Mouse (Mus musculus) intestine, embryonic 14.5 days (tissue): ENCODE results near the gene Furin. TPM values are rescaled to one million over a fixed set of nuclear protein-coding genes. Genes with fewer than 3 reads are reported as not detected.

ENCODE experiments used
- ATAC-seq: fragments of 200-750 bp; cut with Nextera tagmentation; replicated peaks from 2 replicates; pipeline ENCODE4 v1.8.0; 2017; ENCODE audit warnings: low read depth, moderate number of reproducible peaks, moderate TSS enrichment, moderate library complexity; ENCODE audit not compliant: low FRiP score, low TSS enrichment
- DNase-seq: peaks from one replicate; pipeline ENCODE4 v3.0.0-alpha.2; 2018; ENCODE audit warnings: low spot score
- H3K27ac ChIP-seq: fragments of 300-500 bp; sonication (generic); 2 replicates; pipeline ENCODE4 v1.5.1; 2014; ENCODE audit warnings: low read depth, mild to moderate bottlenecking, control low read depth
- H3K27me3 ChIP-seq: fragments of 300-500 bp; sonication (generic); replicated peaks from 2 replicates; pipeline ENCODE4 v1.6.1; 2014; ENCODE audit warnings: low read length, control low read depth; ENCODE audit not compliant: control insufficient read depth, insufficient read depth
- H3K36me3 ChIP-seq: fragments of 300-500 bp; sonication (generic); 2 replicates; pipeline ENCODE4 v1.6.1; 2014; ENCODE audit warnings: low read length, control low read depth; ENCODE audit not compliant: control insufficient read depth, insufficient read depth
- H3K4me1 ChIP-seq: fragments of 300-500 bp; sonication (generic); replicated peaks from 2 replicates; pipeline ENCODE4 v1.6.1; 2014; ENCODE audit warnings: low read length, control low read depth, mixed read lengths; ENCODE audit not compliant: control insufficient read depth, insufficient read depth
- H3K4me2 ChIP-seq: fragments of 300-500 bp; sonication (generic); 2 replicates; pipeline ENCODE4 v1.6.1; 2014; ENCODE audit warnings: low read length
- H3K4me3 ChIP-seq: fragments of 300-500 bp; sonication (generic); 2 replicates; pipeline ENCODE4 v1.5.1; 2014; ENCODE audit warnings: low read depth, low read length, control low read depth, mixed read lengths
- H3K9ac ChIP-seq: fragments of 300-500 bp; sonication (generic); 2 replicates; pipeline ENCODE4 v1.6.1; 2014; ENCODE audit warnings: mild to moderate bottlenecking, low read length
- H3K9me3 ChIP-seq: fragments of 300-500 bp; sonication (generic); 2 replicates; pipeline ENCODE4 v1.6.1; 2016; ENCODE audit warnings: low read length, control low read depth; ENCODE audit not compliant: control insufficient read depth
- WGBS: fragments of 180-500 bp; shearing (Covaris S2); extraction: QIAGEN DNeasy Blood & Tissue Kit; methylation state at CpG from one replicate; pipeline ENCODE4 v1.1.7; 2014; 5-methylcytosine and 5-hydroxymethylcytosine counted together
- polyA plus RNA-seq: library from polyadenylated mRNA; unstranded; fragments of >200 nt; fragmentation: Nextera tagmentation; extraction: Ambion mirVana; gene quantifications from 2 replicates; pipeline ENCODE4 v1.2.1, GENCODE M21; 2014

Gene Furin
- polyA plus RNA-seq, 1 experiment from 2014 or later, result 10.3 TPM

DNA sequence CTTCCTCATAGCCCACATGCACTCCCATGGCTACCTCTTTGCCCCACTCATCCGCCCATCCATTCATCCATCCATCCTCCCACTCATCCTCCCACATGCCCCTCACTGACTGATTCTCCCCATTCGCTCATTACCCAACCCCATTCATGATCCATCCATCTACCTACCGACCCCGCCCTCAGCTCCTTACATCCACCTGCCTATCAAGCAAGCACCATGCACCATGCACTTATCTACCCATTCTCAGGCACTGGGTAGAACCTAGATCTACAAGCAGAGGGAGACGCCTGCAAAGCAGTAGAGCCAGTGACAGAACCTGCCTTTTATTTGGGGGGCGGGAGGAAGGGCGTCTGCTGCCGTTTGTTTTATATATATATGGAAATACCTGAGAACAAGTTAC, 42.1 kb upstream of the Furin start:
- no peaks in the 10 kb centered on the region for H3K27me3 ChIP-seq
- no peak overlapping the region for H3K4me3 ChIP-seq
- peaks cover 17% of the 10 kb centered on the region; the same call in 1 of the 2 replicates for H3K4me1 ChIP-seq
- DNase-seq, result no peak
- no peak overlapping the region for H3K27ac ChIP-seq
- peaks cover 3% of the 10 kb centered on the region; the same call in 1 of the 2 replicates for H3K36me3 ChIP-seq
- no peak overlapping the region for H3K9ac ChIP-seq
- ATAC-seq, result no peak
- H3K4me2 ChIP-seq, result no peak overlapping the region
- H3K9me3 ChIP-seq, result no peaks in the 10 kb centered on the region
- WGBS, result 94% methylated on average over 8 of the region's 8 CpGs

DNA sequence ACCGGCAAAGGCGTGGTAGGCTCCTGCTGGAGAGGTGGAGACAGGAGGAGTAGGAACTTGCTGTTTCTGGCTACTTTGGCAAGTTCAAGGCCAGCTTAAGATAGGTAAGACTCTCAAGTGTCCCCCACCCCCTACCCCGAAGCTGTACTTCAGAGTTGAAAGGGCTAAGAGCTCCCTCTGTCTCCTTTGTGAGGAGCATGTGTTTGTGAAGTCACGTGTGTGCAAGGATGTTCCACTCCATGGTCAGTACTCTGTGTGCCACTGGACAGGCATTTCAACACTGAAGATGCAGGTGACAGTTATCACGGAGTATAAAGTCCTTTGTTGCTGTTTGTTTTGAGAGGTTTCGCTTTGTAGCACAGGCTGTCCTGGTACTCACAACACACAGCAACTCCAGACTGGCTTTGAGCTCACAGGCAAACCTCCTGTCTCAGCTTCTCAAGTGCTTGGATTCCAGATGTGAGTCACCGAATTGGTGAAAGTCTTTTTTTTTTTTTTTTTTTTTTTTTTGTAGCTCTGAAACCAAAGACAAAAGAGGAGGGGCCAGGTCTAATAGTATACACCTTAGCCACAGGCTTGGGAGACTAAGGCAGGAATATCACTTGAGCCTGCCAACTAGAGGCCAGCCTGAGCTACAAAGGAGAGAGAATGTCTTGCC, 41.1 kb upstream of the Furin start:
- 62% methylated on average over 7 of the region's 7 CpGs for WGBS
- H3K9ac ChIP-seq, result no peak overlapping the region
- H3K4me2 ChIP-seq, result no peak overlapping the region
- H3K4me1 ChIP-seq, result peaks cover 23% of the 10 kb centered on the region; the same call in 1 of the 2 replicates
- no peaks in the 10 kb centered on the region for H3K27me3 ChIP-seq
- no peak overlapping the region for H3K4me3 ChIP-seq
- no peak overlapping the region for H3K27ac ChIP-seq
- H3K36me3 ChIP-seq, result no peaks in the 10 kb centered on the region
- no peaks in the 10 kb centered on the region for H3K9me3 ChIP-seq
- DNase-seq, result no peak
- ATAC-seq, result no peak

DNA sequence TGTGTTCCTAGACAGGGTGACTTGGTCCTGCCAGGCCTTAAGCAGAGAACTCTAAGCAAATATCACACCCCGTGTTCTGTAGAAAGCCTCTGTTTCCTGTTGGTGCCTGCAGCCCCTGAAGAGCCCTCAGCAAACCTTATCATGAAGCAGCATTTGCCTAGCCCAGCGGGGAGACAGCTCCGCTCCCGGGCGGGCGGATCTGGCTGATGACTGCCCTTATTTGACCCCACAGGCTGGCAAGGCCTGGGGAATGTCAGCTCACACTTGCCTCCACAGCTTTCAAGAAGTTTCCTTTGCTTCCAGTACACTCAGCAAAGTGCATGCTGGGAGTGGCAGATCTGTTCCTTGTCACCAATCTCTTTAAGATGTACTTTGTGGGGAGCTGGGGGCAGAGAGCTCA, 40.3 kb upstream of the Furin start:
- Histone ChIP-seq H3K4me3 (no peak overlapping the region), H3K27me3 (no peaks in the 10 kb centered on the region), H3K4me1 (peaks cover 23% of the 10 kb centered on the region; the same call in 1 of the 2 replicates), H3K9me3 (no peaks in the 10 kb centered on the region), H3K9ac (no peak overlapping the region), H3K4me2 (no peak overlapping the region), H3K27ac (no peak overlapping the region), H3K36me3 (no peaks in the 10 kb centered on the region)
- peak; percentile 72 for DNase-seq
- WGBS, result 13% methylated on average over 6 of the region's 6 CpGs
- ATAC-seq, result no peak

GRCm38 (mm10) chr7:80444401-80445249, 39.4 kb upstream of the Furin start:
- ATAC-seq (no peak), DNase-seq (no peak)
- no peaks in the 10 kb centered on the region for H3K36me3 ChIP-seq
- H3K4me3 ChIP-seq, result no peak overlapping the region
- no peaks in the 10 kb centered on the region for H3K9me3 ChIP-seq
- H3K27me3 ChIP-seq, result no peaks in the 10 kb centered on the region
- H3K9ac ChIP-seq, result no peak overlapping the region
- H3K4me1 ChIP-seq, result peaks cover 23% of the 10 kb centered on the region; the same call in 1 of the 2 replicates
- H3K4me2 ChIP-seq, result no peak overlapping the region
- no peak overlapping the region for H3K27ac ChIP-seq
- WGBS, result 58% methylated on average over 17 of the region's 17 CpGs

DNA sequence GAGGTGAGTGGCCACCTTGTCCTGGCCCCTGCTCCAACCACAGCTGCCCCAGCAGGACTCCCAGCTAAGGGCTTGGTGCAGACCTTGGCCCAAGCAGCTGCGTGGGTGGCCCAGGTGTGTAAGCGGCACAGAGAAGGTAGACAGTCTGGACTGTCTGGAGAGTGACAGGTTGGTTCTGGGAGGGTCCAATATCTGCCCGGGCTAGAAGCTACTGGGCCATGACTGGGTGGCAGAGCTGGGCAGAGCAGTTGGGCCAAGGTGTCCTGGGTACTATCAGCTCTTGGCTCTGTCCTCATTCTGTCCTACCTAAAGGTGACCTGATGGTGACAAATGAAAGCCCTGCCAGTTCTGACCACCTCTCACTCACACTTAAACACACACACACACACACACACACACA, 37.9 kb upstream of the Furin start:
- Histone ChIP-seq H3K27ac (no peak overlapping the region), H3K9me3 (no peaks in the 10 kb centered on the region), H3K4me3 (no peak overlapping the region), H3K36me3 (no peaks in the 10 kb centered on the region), H3K4me2 (no peak overlapping the region), H3K9ac (no peak overlapping the region), H3K27me3 (no peaks in the 10 kb centered on the region), H3K4me1 (peaks cover 30% of the 10 kb centered on the region; the same call in 1 of the 2 replicates)
- DNase-seq (no peak), ATAC-seq (no peak)
- WGBS, result 78% methylated on average over 3 of the region's 3 CpGs

DNA sequence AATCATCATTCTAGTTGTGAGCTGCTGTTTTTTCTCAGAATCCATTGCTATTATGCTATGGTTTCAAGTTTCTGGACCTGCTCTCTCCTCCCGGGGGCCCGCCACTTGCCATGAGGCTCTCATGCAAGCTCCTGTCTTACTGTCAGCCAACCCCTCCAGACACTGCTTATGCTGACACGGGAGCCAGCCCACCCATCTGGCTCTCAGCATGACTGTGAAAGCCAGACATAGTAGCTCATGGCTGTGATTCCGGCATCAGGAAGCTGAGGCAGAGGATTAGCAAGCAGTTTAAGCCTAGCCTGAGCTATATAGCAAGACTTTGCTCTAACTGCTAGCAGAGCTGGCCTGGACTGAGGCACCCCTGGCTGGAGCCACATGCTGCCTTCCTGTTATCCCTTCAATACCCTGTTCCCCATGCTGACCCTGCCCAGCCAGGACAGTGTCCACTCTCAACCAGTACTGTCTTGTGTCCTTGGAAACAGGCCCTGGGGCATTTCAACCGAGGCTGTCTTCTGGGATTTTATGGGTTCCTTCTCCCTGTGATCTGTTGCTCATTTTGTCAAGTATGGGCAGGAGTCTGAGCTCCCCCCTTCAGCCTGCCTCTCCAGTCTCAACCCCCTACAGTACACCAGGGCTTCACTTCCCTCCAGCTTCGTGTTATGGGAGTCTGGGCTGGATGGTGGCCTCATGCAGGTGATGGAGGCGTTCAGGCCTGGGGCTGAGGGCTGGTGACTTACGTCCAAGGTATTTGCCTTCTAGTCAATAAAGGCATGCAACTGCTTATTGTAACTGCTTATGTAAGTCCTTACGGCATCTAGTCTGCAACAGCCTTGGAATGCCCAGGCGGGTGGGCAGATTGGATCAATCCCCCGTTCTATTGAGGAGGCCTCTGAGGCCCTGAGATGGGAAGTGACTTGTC, 37.0 kb upstream of the Furin start:
- Histone ChIP-seq H3K4me3 (no peak overlapping the region), H3K9ac (no peak overlapping the region), H3K4me1 (peaks cover 30% of the 10 kb centered on the region; the same call in 1 of the 2 replicates), H3K4me2 (no peak overlapping the region), H3K9me3 (no peaks in the 10 kb centered on the region), H3K27ac (no peak overlapping the region), H3K36me3 (no peaks in the 10 kb centered on the region), H3K27me3 (no peaks in the 10 kb centered on the region)
- 53% methylated on average over 11 of the region's 11 CpGs for WGBS
- no peak for DNase-seq
- ATAC-seq, result no peak

DNA sequence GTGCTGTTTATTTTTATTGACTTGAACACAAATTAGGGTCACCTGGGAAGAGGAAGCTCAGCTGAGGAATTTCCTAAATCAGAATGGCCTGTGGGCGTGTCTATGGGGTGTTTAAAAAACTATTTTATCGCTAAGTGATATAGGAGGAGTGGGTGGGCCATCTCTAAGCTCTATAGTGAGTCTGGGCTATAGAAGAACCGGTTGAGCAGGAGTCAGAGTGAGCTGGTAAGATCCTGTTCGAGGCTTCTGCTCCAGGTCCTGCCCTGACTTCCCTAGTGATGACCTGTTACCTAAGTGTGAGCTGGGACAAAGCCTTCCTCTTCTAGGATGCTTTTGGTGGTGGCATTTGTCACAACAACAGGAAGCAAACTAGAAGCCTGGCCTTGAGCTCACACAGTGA, 35.4 kb upstream of the Furin start:
- no peak overlapping the region for H3K4me3 ChIP-seq
- 50% methylated on average over 4 of the region's 4 CpGs for WGBS
- H3K27me3 ChIP-seq, result no peaks in the 10 kb centered on the region
- no peak overlapping the region for H3K9ac ChIP-seq
- H3K4me1 ChIP-seq, result peaks cover 30% of the 10 kb centered on the region; the same call in 1 of the 2 replicates
- no peak overlapping the region for H3K4me2 ChIP-seq
- ATAC-seq, result no peak
- no peaks in the 10 kb centered on the region for H3K9me3 ChIP-seq
- H3K27ac ChIP-seq, result no peak overlapping the region
- DNase-seq, result no peak
- H3K36me3 ChIP-seq, result no peaks in the 10 kb centered on the region

- Histone ChIP-seq H3K9ac (no peak overlapping the region), H3K27ac (no peak overlapping the region), H3K4me1 (peaks cover 23% of the 10 kb centered on the region; the same call in 1 of the 2 replicates), H3K36me3 (no peaks in the 10 kb centered on the region), H3K4me2 (no peak overlapping the region), H3K4me3 (no peak overlapping the region), H3K27me3 (no peaks in the 10 kb centered on the region), H3K9me3 (no peaks in the 10 kb centered on the region)
- WGBS, result 83% methylated on average over 10 of the region's 10 CpGs
- DNase-seq, result no peak
- no peak for ATAC-seq
These were observed 34.7 kb upstream of the Furin start for GRCm38 (mm10) chr7:80439789-80440488.
